Mouse (Mus musculus): ENCODE measurements around the gene Taar7f.

Gene Taar7f

DNA sequence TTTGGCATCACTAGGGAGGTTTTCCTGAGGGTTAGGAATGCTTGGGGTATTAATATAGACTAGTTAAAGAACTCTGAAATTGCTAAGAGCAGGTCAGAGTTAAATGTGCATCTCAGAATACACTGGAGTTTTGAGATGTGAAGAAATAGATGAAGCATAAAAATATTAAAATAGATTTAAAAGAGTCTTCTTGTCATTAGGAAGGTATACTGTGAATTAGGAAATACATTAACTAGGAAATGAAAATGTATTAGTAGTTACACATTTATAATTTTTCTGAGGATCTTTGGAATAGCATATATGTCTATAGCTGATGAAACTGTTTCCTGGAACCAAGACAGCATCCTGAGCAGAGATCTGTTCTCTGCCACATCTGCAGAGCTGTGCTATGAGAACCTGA is at the start of gene Taar7f:
TSS of gene Taar7f (plus strand) at position 301 of the 400 bp plus-strand sequence.
- in situ Hi-C loops (cut with MboI; ENCODE audit: low sequenced_read_pairs), result no loop called here

DNA sequence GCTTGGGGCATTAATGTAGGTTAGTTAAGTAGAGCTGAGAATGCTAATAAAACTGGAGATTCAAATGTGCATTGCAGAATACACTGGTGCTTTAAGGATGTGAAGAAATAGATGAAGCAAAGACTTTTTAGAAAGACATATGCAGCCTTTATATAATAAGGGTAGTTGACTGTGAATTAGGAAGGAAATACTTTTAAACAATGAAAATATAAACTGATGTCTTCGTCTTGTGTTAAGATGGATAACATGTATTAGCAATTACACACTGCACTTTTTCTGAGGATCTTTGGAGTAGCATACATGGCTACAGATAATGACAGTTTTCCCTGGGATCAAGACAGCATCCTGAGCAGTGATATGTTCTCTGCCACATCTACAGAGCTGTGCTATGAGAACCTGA is 49.7 kb upstream of the Taar7f start, which contains the start of gene Taar7b:
TSS of gene Taar7b (plus strand) at position 301 of the 400 bp plus-strand sequence.
- in situ Hi-C loops (cut with MboI; ENCODE audit: low sequenced_read_pairs), result no loop called here

- in situ Hi-C loops (cut with MboI; ENCODE audit: low sequenced_read_pairs), result no loop called here
These were observed 42.9 kb upstream of the Taar7f start for GRCm38 (mm10) chr10:24006442-24006841.

DNA sequence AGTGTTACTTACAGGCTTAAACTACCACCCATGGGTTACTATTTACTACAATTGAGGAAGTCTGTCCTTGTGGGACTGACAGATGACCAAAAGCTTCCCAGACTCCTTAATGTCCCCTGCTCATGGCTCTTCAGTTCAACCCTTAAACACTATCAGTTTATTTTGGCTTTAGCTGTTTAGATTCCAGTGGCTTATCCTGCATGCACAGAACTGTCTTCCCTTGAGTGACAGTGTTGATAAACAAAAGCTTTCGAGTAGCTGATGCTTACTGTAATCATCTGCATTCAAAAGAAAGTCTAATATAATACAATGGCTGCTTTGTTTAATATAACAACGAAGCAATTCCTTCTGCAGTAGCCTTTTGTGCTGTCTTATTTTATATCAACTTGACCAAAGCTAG is 42.3 kb upstream of the Taar7f start:
- in situ Hi-C loops (cut with MboI; ENCODE audit: low sequenced_read_pairs), result no loop called here

- in situ Hi-C loops (cut with MboI; ENCODE audit: low sequenced_read_pairs), result no loop called here
These were observed 41.2 kb upstream of the Taar7f start for GRCm38 (mm10) chr10:24008143-24008542.

GRCm38 (mm10) chr10:24026922-24027321 is 22.4 kb upstream of the Taar7f start, which contains the start of gene Taar7d:
Gene Taar7d, plus strand, starts transcription at chr10:24027222.
- in situ Hi-C loops (cut with MboI; ENCODE audit: low sequenced_read_pairs), result no loop called here

- in situ Hi-C loops (cut with MboI; ENCODE audit: low sequenced_read_pairs), result no loop called here
These were observed 18.0 kb upstream of the Taar7f start for GRCm38 (mm10) chr10:24031347-24031746.

DNA sequence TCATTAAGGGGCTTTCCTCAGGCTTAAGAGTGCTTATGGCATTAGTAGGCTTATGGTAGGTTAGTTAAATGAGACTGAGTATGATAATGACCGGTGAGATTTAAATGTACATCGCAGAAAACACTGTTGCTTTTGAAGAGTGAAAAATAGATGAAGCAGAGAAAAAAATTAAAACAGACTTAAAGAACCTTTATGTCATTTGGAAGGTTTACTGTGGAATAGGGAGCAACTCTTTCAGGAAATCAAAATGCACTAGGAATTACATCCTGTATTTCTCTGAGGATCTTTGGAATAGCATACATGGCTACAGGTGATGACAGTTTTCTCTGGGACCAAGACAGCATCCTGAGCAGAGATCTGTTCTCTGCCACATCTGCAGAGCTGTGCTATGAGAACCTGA is 12.0 kb upstream of the Taar7f start, which contains the start of gene Taar7e:
TSS of gene Taar7e (plus strand) at position 301 of the 400 bp plus-strand sequence.
- in situ Hi-C loops (cut with MboI; ENCODE audit: low sequenced_read_pairs), result no loop called here

DNA sequence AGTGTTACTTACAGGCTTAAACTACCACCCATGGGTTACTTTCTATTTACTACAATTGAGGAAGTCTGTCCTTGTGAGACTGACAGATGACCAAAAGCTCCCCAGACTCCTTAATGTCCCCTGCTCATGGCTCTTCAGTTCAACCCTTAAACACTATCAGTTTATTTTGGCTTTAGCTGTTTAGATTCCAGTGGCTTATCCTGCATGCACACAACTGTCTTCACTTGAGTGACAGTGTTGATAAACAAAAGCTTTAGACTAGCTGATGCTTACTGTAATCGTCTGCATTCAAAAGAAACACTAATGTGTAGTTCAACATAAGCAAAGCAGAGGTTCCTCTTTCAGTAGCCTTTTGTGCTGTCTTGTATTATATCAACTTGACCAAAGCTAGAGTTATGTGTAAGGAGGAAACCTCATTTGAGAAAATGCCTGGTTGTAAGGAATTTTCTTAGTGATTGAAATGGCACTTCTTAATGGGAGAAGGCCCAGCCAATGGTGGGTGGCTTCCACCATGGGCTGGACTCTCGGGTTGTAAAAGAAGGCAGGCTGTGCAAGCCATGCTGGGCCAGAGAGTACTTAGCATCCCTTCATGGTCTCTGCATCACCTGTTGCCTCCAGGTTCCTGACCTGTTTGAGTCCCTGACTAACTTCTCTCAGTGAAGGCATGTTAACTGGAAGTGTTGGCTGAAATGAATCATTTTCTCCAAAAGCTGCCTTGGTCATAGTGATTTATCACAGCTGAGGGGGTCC is 9.0 kb upstream of the Taar7f start:
- in situ Hi-C loops (cut with MboI; ENCODE audit: low sequenced_read_pairs), result no loop called here

DNA sequence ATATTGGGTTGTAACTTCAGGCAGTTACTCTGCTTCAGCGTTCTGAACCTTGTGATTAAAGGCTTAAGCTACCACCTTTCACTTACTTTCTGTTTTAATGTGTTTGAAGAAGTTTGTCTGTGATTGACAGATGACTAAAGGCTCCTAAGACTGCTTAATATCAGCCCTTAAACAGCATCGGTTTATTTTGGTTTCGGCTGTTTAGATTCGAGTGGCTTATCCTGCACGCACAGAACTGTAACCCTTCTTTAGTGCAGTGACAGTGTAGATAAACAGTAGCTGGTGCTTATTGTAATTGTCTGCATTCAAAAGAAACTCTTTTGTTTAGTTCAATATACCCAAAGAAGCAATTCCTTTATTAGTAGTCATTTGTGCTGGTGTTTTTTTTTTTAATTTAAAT is 2.7 kb downstream of the Taar7f start:
- in situ Hi-C loops (cut with MboI; ENCODE audit: low sequenced_read_pairs), result no loop called here

DNA sequence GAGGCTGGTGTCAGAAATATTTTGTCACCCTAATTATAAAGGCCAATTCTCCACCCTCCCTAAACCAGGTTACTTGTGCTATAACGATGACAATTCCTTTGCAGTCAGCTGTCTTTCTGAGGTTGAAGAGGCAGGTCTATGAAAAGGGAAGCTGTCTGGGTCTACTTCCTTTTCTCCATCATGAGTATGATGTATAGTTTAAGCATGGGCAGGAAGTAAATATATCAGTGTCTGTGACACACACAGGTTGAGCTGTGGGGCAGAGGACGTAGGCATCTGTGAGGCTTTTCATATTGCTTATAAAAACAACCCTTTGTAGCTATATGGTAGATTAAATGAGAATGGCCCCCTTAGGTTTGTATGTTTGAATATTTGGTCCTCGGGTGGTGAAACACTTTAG is 9.7 kb downstream of the Taar7f start:
- in situ Hi-C loops (cut with MboI; ENCODE audit: low sequenced_read_pairs), result no loop called here

- in situ Hi-C loops (cut with MboI; ENCODE audit: low sequenced_read_pairs), result loop anchor here (25.0 kb wide), 1 partner anchor 262 kb away; no protein-coding TSS in a partner anchor
These were observed 25.4 kb downstream of the Taar7f start for GRCm38 (mm10) chr10:24074751-24075150.

GRCm38 (mm10) chr10:24076200-24076599 is 26.9 kb downstream of the Taar7f start, which contains the start of gene Taar8a:
Gene Taar8a, plus strand, starts transcription at chr10:24076500.
- in situ Hi-C loops (cut with MboI; ENCODE audit: low sequenced_read_pairs), result loop anchor here (25.0 kb wide), 1 partner anchor 264 kb away; no protein-coding TSS in a partner anchor

- in situ Hi-C loops (cut with MboI; ENCODE audit: low sequenced_read_pairs), result loop anchor here (25.0 kb wide), 1 partner anchor 268 kb away; no protein-coding TSS in a partner anchor
These were observed 30.9 kb downstream of the Taar7f start for GRCm38 (mm10) chr10:24080166-24080565.

DNA sequence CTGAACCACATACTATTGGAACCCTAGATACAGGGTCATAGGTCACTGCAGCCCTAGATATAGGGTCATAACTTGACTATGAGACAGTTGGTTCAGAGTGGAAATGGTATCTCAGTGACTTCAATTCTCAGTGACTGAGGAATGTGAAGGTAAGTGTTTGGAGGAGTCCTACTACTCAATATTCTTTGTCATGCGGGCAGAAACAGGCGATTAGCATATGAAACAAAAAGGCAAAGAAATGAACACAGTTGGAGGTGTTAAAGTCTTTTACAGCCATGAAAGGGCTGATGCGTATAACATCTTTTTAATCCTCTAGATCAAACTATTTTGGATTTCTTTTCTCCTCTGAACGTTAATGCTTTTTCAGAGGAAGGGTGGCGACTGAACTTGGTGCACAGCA is 36.6 kb downstream of the Taar7f start:
- in situ Hi-C loops (cut with MboI; ENCODE audit: low sequenced_read_pairs), result loop anchor here (25.0 kb wide), 1 partner anchor 274 kb away; no protein-coding TSS in a partner anchor

DNA sequence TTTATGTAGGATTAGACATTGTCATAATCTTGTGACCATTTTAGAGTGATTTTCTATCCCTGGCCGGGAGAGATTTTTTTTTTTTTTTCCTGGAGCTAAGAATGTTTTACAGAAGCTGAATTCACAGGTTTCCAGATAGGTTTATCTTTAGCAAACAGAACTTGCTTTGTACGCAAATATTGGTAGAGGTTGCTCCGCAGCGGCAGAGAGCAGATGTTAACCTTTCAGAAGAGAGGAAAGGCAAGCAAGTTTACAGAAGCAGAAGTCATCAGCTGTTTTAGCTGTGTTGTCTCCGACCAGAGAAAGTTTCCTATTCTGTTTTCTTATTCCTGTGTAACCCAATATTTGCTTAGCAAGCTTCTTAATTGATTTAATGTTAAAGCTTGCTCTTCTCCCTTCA is 37.2 kb downstream of the Taar7f start:
- in situ Hi-C loops (cut with MboI; ENCODE audit: low sequenced_read_pairs), result loop anchor here (25.0 kb wide), 1 partner anchor 274 kb away; no protein-coding TSS in a partner anchor

DNA sequence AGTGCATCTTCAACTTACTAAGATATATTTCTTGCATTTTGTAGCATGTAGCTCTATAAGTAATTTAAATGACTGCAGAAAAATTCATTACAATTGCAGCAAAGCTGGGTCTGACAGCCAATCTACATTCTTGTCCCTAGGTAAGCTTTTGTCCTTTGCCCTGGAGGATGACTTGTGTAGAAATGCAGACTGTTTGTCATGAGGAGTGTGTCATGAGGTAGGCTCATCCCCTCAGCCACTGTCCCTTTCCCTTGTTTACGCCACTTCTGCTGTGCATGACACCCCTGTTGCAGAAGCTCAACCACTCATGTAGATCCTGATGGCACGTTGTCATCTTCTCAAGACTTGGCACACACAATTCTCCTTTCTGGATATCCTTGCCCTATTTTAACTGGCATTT is 37.9 kb downstream of the Taar7f start:
- in situ Hi-C loops (cut with MboI; ENCODE audit: low sequenced_read_pairs), result loop anchor here (25.0 kb wide), 1 partner anchor 275 kb away; no protein-coding TSS in a partner anchor

GRCm38 (mm10) chr10:24092194-24092593 is 42.9 kb downstream of the Taar7f start, which contains the start of gene Taar8b:
Gene Taar8b, minus strand, starts transcription at chr10:24092294.
- in situ Hi-C loops (cut with MboI; ENCODE audit: low sequenced_read_pairs), result loop anchor here (25.0 kb wide), 1 partner anchor 280 kb away; no protein-coding TSS in a partner anchor

- in situ Hi-C loops (cut with MboI; ENCODE audit: low sequenced_read_pairs), result loop anchor here (25.0 kb wide), 1 partner anchor 285 kb away; no protein-coding TSS in a partner anchor
These were observed 47.7 kb downstream of the Taar7f start for GRCm38 (mm10) chr10:24097010-24097409.

Data from CH12F3 (cell line).